Mouse (Mus musculus) spleen, adult 12 weeks (tissue): ENCODE measurements around the gene Sphkap.

Source experiments
- DNase-seq: peaks from one replicate; pipeline ENCODE4 v3.0.0; 2022; ENCODE audit warnings: low spot score

Gene Sphkap

DNA sequence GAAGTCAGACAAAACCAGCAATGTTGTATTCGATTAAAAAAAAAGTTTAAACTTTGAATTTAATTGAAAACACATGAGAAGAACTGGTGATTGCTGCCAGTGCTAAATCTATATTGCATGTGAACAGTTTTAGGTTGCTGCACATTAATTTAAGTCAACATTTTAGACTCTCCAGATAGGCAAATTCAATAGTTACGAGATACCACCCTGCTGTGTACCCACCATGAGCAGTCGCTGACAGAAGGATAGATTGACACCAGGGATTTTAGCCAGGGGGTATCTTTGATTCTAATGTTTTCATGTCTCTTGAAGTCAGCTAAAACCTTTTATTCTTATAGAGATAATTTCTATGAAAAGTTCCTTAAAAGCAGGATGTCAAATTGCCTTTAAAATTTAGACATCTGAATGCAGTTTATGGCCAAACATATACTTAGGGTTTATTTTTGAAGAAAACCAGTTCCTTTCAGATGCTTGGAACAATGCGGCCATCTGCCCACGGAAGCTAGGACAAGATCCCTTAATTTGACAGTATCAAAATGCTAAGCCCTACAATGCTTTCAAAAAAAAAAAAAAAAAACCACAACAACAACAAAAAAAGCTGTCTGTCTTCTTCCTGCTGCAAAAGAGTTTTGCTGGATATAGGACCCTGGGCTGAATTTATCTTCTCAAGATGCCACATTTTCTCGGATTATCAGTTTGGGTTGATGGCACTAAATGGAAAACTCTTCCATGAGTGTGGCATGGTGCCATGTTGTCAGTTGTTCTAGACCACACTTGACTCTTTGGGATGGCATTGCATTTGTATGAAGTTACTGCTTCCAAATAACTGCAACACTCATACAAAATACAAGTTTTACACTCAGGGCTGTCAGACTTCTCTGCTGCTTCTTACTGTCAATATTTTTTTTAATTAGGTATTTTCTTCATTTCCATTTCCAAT, 110.6 kb downstream of the Sphkap start:
- no peak for DNase-seq

DNA sequence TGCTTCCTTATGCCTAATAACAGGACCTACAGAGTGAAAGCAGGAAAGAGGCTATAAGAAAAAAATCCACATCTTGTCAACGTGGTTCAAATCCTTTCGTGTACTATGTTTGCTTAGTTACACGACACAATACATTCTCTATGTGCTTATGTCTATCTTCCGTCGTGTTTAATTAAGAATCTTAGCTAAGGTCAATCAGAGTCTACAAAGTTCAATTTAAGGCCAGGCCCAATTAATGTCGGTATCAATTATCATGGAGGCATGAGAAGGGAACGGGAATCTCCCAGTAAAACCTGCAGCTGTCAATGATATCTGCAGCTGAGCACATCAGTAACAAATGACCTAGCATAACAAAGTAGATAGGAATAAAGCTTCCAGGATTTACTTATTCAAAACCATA, 122.1 kb downstream of the Sphkap start:
- DNase-seq, result no peak

DNA sequence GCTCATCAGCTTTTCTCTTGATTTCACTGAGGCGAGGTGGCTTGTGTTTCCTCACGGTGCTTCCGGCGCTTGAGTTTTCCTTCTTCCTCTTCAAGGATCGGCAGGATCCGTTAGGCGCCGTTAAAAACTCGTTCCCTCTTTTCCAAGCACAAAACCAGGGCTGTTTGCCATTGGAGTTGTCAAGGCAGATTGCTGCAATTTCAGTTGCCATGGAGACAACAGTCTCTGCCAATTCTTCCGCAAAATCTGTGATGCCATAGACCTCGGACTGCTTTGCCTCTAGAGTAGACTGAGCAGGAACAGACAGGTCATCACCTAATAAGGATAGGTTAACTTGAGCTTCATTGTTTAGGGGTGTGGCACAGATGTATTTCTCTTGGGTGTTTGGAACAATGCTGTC, 131.0 kb downstream of the Sphkap start:
- no peak for DNase-seq

DNA sequence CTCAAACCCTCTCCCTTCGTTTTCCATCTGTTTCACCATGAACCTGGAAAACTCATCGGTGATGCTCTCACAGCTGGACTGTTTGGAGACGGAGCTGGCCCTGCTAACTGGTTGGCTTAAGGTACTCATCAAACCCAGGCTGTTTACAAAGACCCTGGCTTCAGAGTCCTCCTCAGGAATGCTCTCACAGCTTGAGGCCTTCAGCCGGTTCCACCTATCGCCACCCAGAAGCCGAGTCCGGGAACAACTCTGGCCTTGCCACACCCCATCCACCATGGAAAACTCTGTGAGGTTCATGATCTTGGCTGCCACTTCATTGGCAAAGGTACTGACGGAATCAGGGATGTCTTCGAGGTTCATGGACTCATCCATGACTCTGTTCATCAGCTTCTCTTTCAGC, 131.4 kb downstream of the Sphkap start:
- DNase-seq, result no peak

DNA sequence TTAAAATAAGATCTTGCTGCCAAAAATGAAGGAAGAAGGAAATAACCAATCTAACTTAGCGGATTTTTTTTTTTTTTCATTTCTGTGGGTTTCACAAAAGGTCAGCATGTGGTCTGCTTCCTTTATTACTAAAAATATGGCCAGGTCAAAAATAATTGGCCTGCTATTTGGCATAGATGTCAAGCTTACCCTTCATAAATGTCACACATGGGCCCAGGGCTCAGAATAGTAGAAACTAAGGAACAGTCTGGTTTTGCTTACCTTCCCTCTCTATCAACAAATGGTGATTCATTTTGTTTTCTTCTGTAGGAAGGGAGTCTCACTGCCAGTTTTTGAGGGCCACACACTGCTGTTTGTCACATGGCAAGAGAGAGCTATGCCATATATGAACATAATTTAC, 156.3 kb downstream of the Sphkap start:
- DNase-seq, result no peak

DNA sequence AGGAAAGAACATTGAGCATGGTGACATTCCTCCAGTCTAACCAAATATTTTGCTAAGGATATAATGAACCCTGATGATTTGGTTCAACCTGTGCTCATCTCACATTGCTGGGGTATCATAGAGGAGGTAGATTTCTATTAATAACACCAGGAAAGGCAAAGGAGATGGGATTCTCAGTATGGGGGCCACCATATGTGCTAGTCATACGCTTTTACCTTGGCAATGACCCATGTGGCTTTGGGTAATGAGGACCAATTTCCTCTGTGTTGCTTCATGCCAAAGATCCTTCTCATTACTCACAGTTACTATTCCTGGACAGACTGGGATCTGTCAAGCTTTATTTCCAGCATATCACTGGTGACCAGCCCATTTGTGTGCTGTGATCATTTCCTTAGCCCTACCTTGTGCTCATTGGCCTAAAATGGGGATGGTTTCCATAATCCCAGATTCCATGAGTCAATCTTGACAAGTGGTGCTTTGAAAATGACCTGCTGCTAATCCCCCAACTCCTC, 159.7 kb downstream of the Sphkap start:
- no peak for DNase-seq

DNA sequence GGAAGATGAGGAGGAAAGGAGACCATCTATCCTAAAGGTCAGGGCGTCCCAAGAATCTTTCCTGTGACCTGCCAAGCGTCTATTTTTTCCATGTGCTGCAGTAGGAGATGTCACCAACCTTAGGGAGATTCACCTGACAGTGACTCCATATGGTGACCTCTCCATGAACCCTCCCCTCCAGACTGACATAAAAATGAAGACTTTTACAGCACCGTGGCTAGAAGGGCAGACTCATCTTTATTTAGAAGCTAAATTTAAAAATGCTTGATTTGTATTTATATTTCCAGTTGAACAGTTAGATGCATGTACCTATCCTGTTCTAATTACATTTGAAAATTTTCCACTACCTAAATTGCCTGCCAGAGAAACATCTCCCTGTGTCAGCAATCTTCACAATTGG, 180.1 kb downstream of the Sphkap start:
- DNase-seq, result no peak

DNA sequence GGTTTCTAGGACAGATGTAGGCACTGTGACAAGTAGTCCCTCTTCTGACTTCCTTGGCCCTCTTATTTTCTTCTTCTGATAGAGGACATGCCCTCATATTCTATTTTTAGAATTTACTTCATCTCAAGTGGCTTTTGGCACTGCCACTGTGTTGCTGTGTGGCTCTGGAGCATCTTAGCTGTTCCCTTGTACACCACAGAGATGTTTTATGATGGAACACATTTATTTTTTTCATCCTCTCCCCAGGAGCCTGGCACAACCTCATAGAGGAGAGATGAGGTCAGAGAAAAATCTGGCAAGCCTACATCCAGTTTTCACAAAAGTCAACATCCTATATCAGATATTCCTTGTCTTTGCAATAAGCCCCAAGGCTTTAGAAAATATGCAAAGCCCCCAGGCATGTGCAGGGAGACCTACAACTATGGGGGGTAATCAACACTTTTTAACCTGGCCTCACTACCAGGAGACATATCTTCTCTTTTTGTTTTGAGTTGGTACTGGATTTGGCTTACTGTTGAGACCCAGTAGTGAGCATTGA, 183.5 kb downstream of the Sphkap start:
- no peak for DNase-seq

DNA sequence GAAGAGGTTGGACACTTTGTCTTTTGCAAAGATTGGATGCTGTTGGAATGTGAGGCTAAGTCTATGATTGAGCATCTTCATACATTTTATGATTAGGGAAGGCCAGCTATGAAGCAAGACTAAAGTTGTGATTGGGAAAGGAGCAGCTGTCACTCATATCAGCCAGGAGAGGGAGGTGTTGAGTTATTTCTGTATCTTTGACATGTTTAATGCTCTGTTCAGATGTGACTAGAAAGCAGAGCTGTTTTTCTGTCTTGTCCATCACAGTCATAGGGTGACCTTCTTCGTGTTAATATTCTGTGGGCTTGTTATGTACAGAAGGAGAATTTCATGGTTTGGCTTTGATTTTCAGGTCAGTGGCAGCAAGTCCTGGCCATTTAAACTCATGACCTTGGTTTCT, 184.9 kb downstream of the Sphkap start:
- DNase-seq, result no peak

DNA sequence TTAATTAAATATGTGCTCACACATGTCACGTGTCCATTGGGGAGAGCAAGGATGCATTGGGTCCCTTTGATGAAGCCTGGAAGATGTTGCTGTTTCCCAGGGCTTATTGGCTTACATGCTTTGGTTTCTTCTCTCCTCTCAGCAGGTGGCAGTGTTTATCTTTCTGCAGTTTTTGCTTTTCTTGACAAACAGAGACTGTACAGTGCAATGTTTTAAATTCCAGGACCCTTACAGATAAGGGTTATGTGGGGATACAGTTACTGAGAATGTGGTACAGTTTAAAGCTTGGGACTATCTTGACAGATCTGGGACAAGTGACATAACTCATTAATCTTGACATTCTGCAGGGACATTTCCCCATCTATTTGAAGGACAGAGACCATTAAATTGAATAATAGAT, 189.7 kb downstream of the Sphkap start:
- no peak for DNase-seq

DNA sequence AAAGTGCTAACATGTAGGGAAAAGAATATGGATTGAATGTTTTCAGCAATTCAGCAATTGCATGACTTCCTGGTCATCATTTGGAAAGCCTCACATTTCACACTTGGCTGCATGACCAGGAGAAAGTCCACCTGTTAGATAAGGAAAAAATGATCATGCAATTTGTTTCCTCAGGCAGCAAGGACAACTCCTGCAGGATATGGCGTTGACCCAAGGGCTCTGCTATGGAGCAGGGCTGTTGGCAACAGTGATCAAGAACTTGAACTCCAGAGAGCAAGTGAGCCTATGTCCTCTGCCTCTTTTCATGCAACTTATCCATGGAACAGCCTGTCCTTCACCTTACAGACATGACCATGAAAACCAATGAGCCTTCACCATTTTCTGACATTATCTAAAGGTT, 198.0 kb downstream of the Sphkap start:
- DNase-seq, result no peak
